Mouse (Mus musculus): ENCODE data around the gene Gpn1.

DNA sequence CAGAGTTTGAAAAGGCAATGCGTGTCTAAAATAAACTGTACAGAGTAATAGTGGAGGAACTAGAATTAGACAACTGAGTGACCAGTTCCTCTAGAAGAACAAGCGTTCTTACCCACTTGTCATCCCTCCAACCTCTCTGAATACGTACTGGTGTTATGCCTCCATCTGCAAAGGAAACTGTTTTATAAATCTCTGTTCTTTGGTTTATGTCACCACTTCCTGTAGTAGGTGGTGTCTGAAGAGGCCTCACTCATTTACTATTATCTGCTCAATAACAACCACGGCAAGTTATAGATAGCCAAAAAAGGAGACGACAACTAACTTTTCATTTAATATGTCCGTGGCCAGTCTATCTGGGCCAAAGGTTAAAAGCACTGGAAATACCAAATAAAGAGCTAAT, 26.0 kb downstream of the Gpn1 start:
- TF ChIP-seq USF1 (IDR thresholded peaks at IDR 0.05; ENCODE audit: low read depth) (no peak), CEBPB (IDR thresholded peaks at IDR 0.05; ENCODE audit: low read depth) (no peak)
